Mouse (Mus musculus) spleen, adult 2 months (tissue): Measurements from ENCODE around the gene Ugt1a1.

Source experiments
- CTCF ChIP-seq: fragments of 200-500 bp; IDR thresholded peaks from 2 replicates; pipeline ENCODE4 v1.5.1; 2011; ENCODE audit warnings: mild to moderate bottlenecking, inconsistent platforms; ENCODE audit not compliant: insufficient read depth, insufficient read length, insufficient replicate concordance; ENCODE audit errors: extremely low read depth
- POLR2A ChIP-seq: fragments of 200-500 bp; IDR thresholded peaks from 2 replicates; pipeline ENCODE4 v1.6.1; 2011; ENCODE audit warnings: low read depth, low read length, inconsistent platforms

- TF ChIP-seq POLR2A: no peak
- no peak for TF ChIP-seq CTCF
Measured at GRCm38 (mm10) chr1:88218051-88218450, 6.3 kb downstream of the Ugt1a1 start.
